Mouse (Mus musculus): ENCODE measurements around the gene Swi5. TPM values are rescaled to one million over a fixed set of nuclear protein-coding genes. Genes with fewer than 3 reads are reported as not detected.

The Swi5 gene
- polyA plus RNA-seq, 1 experiment from 2014 or later: 377 TPM

- Histone ChIP-seq H3K4me3 (ENCODE audit: low read length) (no peak overlapping the region), H3K9ac (ENCODE audit: low read depth, low read length) (peak overlapping the region; percentile 34; the same call in 1 of the 2 replicates), H3K27me3 (replicated peaks; ENCODE audit: control insufficient read depth, insufficient read depth, low read length) (no peaks in the 10 kb centered on the region), H3K36me3 (ENCODE audit: control insufficient read depth, insufficient read depth, low read length) (peaks cover 2% of the 10 kb centered on the region; the same call in 1 of the 2 replicates), H3K4me1 (ENCODE audit: control insufficient read depth, insufficient read depth, low read length) (peaks cover 29% of the 10 kb centered on the region), H3K27ac (ENCODE audit: low read length) (peak overlapping the region; percentile 88), H3K4me2 (ENCODE audit: low read depth, low read length) (no peak overlapping the region), H3K9me3 (ENCODE audit: control insufficient read depth, low read length) (no peaks in the 10 kb centered on the region)
- 61% methylated on average over 9 of the region's 9 CpGs for WGBS
- ATAC-seq: peak; percentile 81
Observed at GRCm38 (mm10) chr2:32321591-32322298, 33.9 kb upstream of the Swi5 start.

- H3K4me2 ChIP-seq (ENCODE audit: low read depth, low read length): no peak overlapping the region
- H3K4me1 ChIP-seq (ENCODE audit: control insufficient read depth, insufficient read depth, low read length): peaks cover 34% of the 10 kb centered on the region
- no peak overlapping the region for H3K9ac ChIP-seq (ENCODE audit: low read depth, low read length)
- no peaks in the 10 kb centered on the region for H3K27me3 ChIP-seq (replicated peaks; ENCODE audit: control insufficient read depth, insufficient read depth, low read length)
- 67% methylated on average over 11 of the region's 11 CpGs for WGBS
- H3K4me3 ChIP-seq (ENCODE audit: low read length): no peak overlapping the region
- no peak for ATAC-seq
- H3K9me3 ChIP-seq (ENCODE audit: control insufficient read depth, low read length): no peaks in the 10 kb centered on the region
- no peak overlapping the region for H3K27ac ChIP-seq (ENCODE audit: low read length)
- H3K36me3 ChIP-seq (ENCODE audit: control insufficient read depth, insufficient read depth, low read length): peaks cover 2% of the 10 kb centered on the region; the same call in 1 of the 2 replicates
Observed at GRCm38 (mm10) chr2:32320721-32321120, 32.8 kb upstream of the Swi5 start.

DNA sequence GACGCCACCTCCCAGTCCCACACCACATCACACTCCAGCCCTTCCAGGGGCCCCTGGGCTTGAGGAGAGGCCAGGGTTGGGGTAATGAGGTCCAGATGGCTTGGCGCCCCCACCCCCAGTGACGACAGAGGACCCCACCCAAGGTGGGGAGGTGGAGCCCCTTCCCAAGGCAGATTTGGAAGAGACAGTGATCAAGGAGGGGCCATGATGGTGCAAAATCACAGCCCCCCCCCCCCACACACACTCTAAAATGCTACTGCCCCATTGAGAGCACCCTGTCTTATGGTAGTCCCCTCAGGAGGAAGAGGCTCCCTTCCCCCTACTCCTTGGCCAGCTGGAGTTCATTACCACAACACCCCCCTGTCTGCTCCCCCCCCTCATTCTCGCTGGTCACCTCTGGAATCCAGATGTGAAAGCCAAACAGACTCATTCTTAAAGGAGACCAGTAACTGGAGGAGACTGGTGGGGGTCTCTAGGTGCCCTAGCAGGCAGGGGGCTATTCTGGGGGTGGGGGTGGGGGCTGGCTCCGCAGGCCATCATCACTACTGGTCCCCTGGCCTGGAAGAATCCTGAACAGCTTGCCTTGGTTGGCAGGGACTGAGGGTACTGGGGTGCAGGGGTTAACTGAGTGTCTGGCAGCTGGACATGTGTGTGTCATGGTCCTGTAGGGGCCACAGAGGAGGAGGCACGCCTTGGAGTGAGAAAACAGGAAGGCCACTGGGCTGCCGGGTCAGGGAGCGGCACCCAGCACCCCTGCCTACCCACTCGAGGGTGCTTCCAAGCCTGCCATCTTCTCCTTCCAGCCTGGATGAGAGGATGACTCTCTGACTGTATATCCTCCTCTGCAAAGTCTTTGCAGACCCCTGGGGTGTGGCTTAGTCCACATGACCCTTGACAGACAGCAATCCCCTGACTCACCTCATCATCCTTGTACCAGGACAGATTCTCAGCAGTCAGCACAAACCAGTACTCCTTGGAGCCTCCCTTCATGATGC lies 32.0 kb upstream of the Swi5 start:
- peak; percentile 13; the same call in 1 of the 2 replicates for ATAC-seq
- Histone ChIP-seq H3K27me3 (replicated peaks; ENCODE audit: control insufficient read depth, insufficient read depth, low read length) (no peaks in the 10 kb centered on the region), H3K4me3 (ENCODE audit: low read length) (no peak overlapping the region), H3K9me3 (ENCODE audit: control insufficient read depth, low read length) (no peaks in the 10 kb centered on the region), H3K27ac (ENCODE audit: low read length) (peak overlapping the region; percentile 90), H3K9ac (ENCODE audit: low read depth, low read length) (peak overlapping the region; percentile 34; the same call in 1 of the 2 replicates), H3K36me3 (ENCODE audit: control insufficient read depth, insufficient read depth, low read length) (peaks cover 2% of the 10 kb centered on the region; the same call in 1 of the 2 replicates), H3K4me2 (ENCODE audit: low read depth, low read length) (peak overlapping the region; percentile 50), H3K4me1 (ENCODE audit: control insufficient read depth, insufficient read depth, low read length) (peaks cover 32% of the 10 kb centered on the region)
- 32% methylated on average over 9 of the region's 9 CpGs for WGBS

GRCm38 (mm10) chr2:32318709-32319585 lies 31.1 kb upstream of the Swi5 start:
- H3K4me1 ChIP-seq (ENCODE audit: control insufficient read depth, insufficient read depth, low read length): peaks cover 32% of the 10 kb centered on the region
- no peaks in the 10 kb centered on the region; the same call in 1 of the 2 replicates for H3K36me3 ChIP-seq (ENCODE audit: control insufficient read depth, insufficient read depth, low read length)
- peak overlapping the region; percentile 50 for H3K4me2 ChIP-seq (ENCODE audit: low read depth, low read length)
- H3K4me3 ChIP-seq (ENCODE audit: low read length): peak overlapping the region; percentile 46
- peak overlapping the region; percentile 90 for H3K27ac ChIP-seq (ENCODE audit: low read length)
- H3K27me3 ChIP-seq (replicated peaks; ENCODE audit: control insufficient read depth, insufficient read depth, low read length): no peaks in the 10 kb centered on the region
- H3K9me3 ChIP-seq (ENCODE audit: control insufficient read depth, low read length): no peaks in the 10 kb centered on the region
- peak overlapping the region; percentile 76 for H3K9ac ChIP-seq (ENCODE audit: low read depth, low read length)
- no peak for ATAC-seq
- 63% methylated on average over 14 of the region's 14 CpGs for WGBS

DNA sequence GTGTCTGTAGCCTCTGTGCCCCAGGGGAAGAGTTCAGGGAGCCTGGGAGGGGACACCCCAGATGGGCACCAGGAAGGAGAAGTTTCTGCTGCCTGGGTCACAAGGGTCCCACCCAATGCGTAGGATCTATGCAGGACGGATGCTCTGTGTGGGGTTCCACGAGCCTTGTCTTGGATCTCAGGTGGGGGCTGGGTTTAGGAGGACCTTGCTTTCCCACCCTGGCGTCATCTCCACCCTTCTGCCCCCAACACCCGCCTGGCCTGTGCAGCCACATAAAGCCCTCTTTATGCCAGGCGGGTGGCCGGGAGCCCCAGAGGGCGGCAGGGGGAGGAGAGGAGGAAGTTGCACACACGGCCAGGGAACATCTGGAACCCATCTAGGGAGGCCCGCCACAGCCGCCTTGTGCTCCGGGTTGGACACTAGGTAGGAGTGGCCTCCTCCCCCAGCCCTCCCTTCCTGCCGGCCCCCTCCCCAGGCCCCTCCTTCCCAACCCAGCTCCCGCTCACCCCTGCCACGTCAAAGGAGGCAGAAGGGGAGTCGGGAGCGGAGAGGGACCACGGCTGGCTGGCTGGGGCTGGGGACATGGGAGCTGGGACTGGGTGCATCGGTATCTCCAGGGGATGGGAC lies 30.0 kb upstream of the Swi5 start:
- peak overlapping the region; percentile 50 for H3K4me2 ChIP-seq (ENCODE audit: low read depth, low read length)
- WGBS: 10% methylated on average over 18 of the region's 19 CpGs

GRCm38 (mm10) chr2:32316887-32317656 lies 29.2 kb upstream of the Swi5 start:
- peak overlapping the region; percentile 92 for H3K27ac ChIP-seq (ENCODE audit: low read length)
- H3K4me2 ChIP-seq (ENCODE audit: low read depth, low read length): 0 out of 2 replicates have a peak overlapping the region, but pooled peaks have one; percentile 50
- no peaks in the 10 kb centered on the region for H3K9me3 ChIP-seq (ENCODE audit: control insufficient read depth, low read length)
- no peaks in the 10 kb centered on the region for H3K36me3 ChIP-seq (ENCODE audit: control insufficient read depth, insufficient read depth, low read length)
- no peaks in the 10 kb centered on the region for H3K27me3 ChIP-seq (replicated peaks; ENCODE audit: control insufficient read depth, insufficient read depth, low read length)
- ATAC-seq: no peak; the same call in 1 of the 2 replicates
- peaks cover 34% of the 10 kb centered on the region for H3K4me1 ChIP-seq (ENCODE audit: control insufficient read depth, insufficient read depth, low read length)
- H3K4me3 ChIP-seq (ENCODE audit: low read length): no peak overlapping the region
- 52% methylated on average over 20 of the region's 20 CpGs for whole genome bisulfite sequencing
- peak overlapping the region; percentile 52; the same call in 1 of the 2 replicates for H3K9ac ChIP-seq (ENCODE audit: low read depth, low read length)

More for the DNA sequence above, 30.0 kb upstream of the Swi5 start:
- Histone ChIP-seq H3K4me1 (ENCODE audit: control insufficient read depth, insufficient read depth, low read length) (peaks cover 32% of the 10 kb centered on the region), H3K27ac (ENCODE audit: low read length) (peak overlapping the region; percentile 92), H3K27me3 (replicated peaks; ENCODE audit: control insufficient read depth, insufficient read depth, low read length) (no peaks in the 10 kb centered on the region), H3K36me3 (ENCODE audit: control insufficient read depth, insufficient read depth, low read length) (no peaks in the 10 kb centered on the region; the same call in 1 of the 2 replicates), H3K9ac (ENCODE audit: low read depth, low read length) (peak overlapping the region; percentile 76), H3K4me3 (ENCODE audit: low read length) (peak overlapping the region; percentile 46), H3K9me3 (ENCODE audit: control insufficient read depth, low read length) (no peaks in the 10 kb centered on the region)
- peak; percentile 61 for ATAC-seq

- H3K9me3 ChIP-seq (ENCODE audit: control insufficient read depth, low read length): no peaks in the 10 kb centered on the region
- peak overlapping the region; percentile 92 for H3K27ac ChIP-seq (ENCODE audit: low read length)
- H3K4me2 ChIP-seq (ENCODE audit: low read depth, low read length): no peak overlapping the region
- H3K9ac ChIP-seq (ENCODE audit: low read depth, low read length): peak overlapping the region; percentile 39; the same call in 1 of the 2 replicates
- WGBS: 27% methylated on average over 8 of the region's 8 CpGs
- no peak overlapping the region for H3K4me3 ChIP-seq (ENCODE audit: low read length)
- H3K4me1 ChIP-seq (ENCODE audit: control insufficient read depth, insufficient read depth, low read length): peaks cover 46% of the 10 kb centered on the region
- no peaks in the 10 kb centered on the region for H3K27me3 ChIP-seq (replicated peaks; ENCODE audit: control insufficient read depth, insufficient read depth, low read length)
- no peaks in the 10 kb centered on the region for H3K36me3 ChIP-seq (ENCODE audit: control insufficient read depth, insufficient read depth, low read length)
- ATAC-seq: no peak
Observed at GRCm38 (mm10) chr2:32315751-32316150, 27.9 kb upstream of the Swi5 start.

GRCm38 (mm10) chr2:32314831-32315230 lies 27.0 kb upstream of the Swi5 start:
- H3K4me1 ChIP-seq (ENCODE audit: control insufficient read depth, insufficient read depth, low read length): peaks cover 42% of the 10 kb centered on the region

More at GRCm38 (mm10) chr2:32314831-32315230, 27.0 kb upstream of the Swi5 start:
- Histone ChIP-seq H3K27me3 (replicated peaks; ENCODE audit: control insufficient read depth, insufficient read depth, low read length) (no peaks in the 10 kb centered on the region), H3K4me2 (ENCODE audit: low read depth, low read length) (no peak overlapping the region), H3K9ac (ENCODE audit: low read depth, low read length) (no peak overlapping the region), H3K27ac (ENCODE audit: low read length) (peak overlapping the region; percentile 24; the same call in 1 of the 2 replicates), H3K36me3 (ENCODE audit: control insufficient read depth, insufficient read depth, low read length) (no peaks in the 10 kb centered on the region), H3K4me3 (ENCODE audit: low read length) (no peak overlapping the region), H3K9me3 (ENCODE audit: control insufficient read depth, low read length) (no peaks in the 10 kb centered on the region)
- WGBS: 93% methylated on average over 14 of the region's 14 CpGs
- ATAC-seq: no peak

Data from intestine, embryonic 16.5 days (tissue).